In the genomic region with DNA sequence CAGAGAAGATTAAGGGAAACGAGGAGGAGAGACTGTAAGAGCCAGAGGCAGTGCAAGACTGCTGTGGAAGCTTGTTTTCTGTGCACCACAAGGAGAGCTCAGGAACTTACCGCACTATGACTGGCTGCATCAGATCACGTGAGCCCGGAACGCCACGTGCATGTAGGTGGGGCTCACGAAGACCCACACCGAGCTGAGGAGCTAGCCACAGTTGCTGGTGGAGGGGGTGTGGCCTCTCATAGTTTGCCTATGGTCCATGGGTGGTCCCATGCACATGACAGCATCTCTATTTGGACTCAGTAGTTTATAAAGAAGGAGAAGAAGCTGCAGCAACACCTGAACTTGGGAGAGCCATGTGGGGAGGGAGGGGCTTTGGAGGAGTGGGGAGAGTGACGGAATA, we compare ENCODE assay signal across 20 mouse cellular contexts.
DNase-seq lines count a peak whose midpoint lies in the region; ATAC-seq and TF ChIP-seq lines count a peak whose summit lies in the region.
"Had no signal": no experiment of that assay in that cellular context is flagged by ENCODE, and none has a peak within 500 bp of the region (broad histone marks: within the 10 kb centered on the region; RNA-seq: fewer than 3 reads in every experiment).

No protein-coding gene starts in this region.

- H3K9ac ChIP-seq in heart, embryonic 11.5 days (ENCODE audit: low read depth, low read length), result no peak overlapping the region
- no peak overlapping the region for H3K9ac ChIP-seq in midbrain, embryonic 13.5 days (replicated peaks)
- H3K9ac ChIP-seq in intestine, postnatal 0 days (ENCODE audit: low read depth, low read length), result no peak overlapping the region
- no peak overlapping the region for H3K9ac ChIP-seq in stomach, embryonic 15.5 days
- H3K9ac ChIP-seq: heart, embryonic 13.5 days; limb, embryonic 13.5 days; liver, embryonic 15.5 days had no signal

- H3K4me1 ChIP-seq in heart, embryonic 11.5 days (ENCODE audit: control insufficient read depth, insufficient read depth, low read length), result no peaks in the 10 kb centered on the region
- peaks cover 21% of the 10 kb centered on the region for H3K4me1 ChIP-seq in midbrain, embryonic 13.5 days (replicated peaks)
- peaks cover 33% of the 10 kb centered on the region for H3K4me1 ChIP-seq in midbrain, embryonic 10.5 days
- H3K4me1 ChIP-seq in intestine, postnatal 0 days (replicated peaks; ENCODE audit: control insufficient read depth, insufficient read depth, low read length), result no peaks in the 10 kb centered on the region
- peaks cover 6% of the 10 kb centered on the region for H3K4me1 ChIP-seq in stomach, embryonic 15.5 days
- H3K4me1 ChIP-seq: liver, embryonic 15.5 days had no signal

- no peaks in the 10 kb centered on the region for H3K36me3 ChIP-seq in heart, embryonic 11.5 days (ENCODE audit: control insufficient read depth, insufficient read depth, low read length)
- no peaks in the 10 kb centered on the region for H3K36me3 ChIP-seq in midbrain, embryonic 13.5 days
- H3K36me3 ChIP-seq in midbrain, embryonic 10.5 days, result no peaks in the 10 kb centered on the region
- H3K36me3 ChIP-seq in intestine, postnatal 0 days (ENCODE audit: control insufficient read depth, insufficient read depth), result no peaks in the 10 kb centered on the region
- no peaks in the 10 kb centered on the region for H3K36me3 ChIP-seq in stomach, embryonic 15.5 days
- H3K36me3 ChIP-seq: heart, embryonic 13.5 days; limb, embryonic 13.5 days; liver, embryonic 15.5 days had no signal

- DNase-seq in heart, adult 11 months, result peak; percentile 61
- DNase-seq in midbrain, embryonic 10.5 days (ENCODE audit: low spot score), result no peak
- DNase-seq in cerebellum, postnatal 4 days (ENCODE audit: low spot score in 2 of 2), result no peak
- no peak for DNase-seq in thymus, postnatal 10 days (ENCODE audit: low spot score in 2 of 2)
- DNase-seq: adrenal gland, adult 8-10 months; cerebellum, adult 11-12 months; heart, postnatal 4 days; kidney, adult 2 months; kidney, postnatal 25 days; layer of hippocampus, adult 9-11 months; spleen, adult 18-20 months had no signal

- H3K4me3 ChIP-seq in heart, embryonic 11.5 days (ENCODE audit: low read depth, low read length), result no peak overlapping the region
- H3K4me3 ChIP-seq in midbrain, embryonic 13.5 days (replicated peaks), result no peak overlapping the region
- H3K4me3 ChIP-seq in midbrain, embryonic 10.5 days, result no peak overlapping the region
- peak overlapping the region; percentile 21; the same call in 1 of the 2 replicates for H3K4me3 ChIP-seq in intestine, postnatal 0 days (ENCODE audit: low read depth, low read length)
- H3K4me3 ChIP-seq in stomach, embryonic 15.5 days (replicated peaks), result peak overlapping the region; percentile 21; the same call in 1 of the 2 replicates
- H3K4me3 ChIP-seq: erythroblast, embryonic 14.5 days; limb, embryonic 13.5 days; liver, embryonic 15.5 days had no signal

- no peak for TF ChIP-seq CTCF in intestine, postnatal 0 days (IDR thresholded peaks at IDR 0.05; ENCODE audit: low read depth)

- no peaks in the 10 kb centered on the region for H3K27me3 ChIP-seq in heart, embryonic 11.5 days (ENCODE audit: control insufficient read depth, insufficient read depth, low read length)
- H3K27me3 ChIP-seq in midbrain, embryonic 13.5 days, result no peaks in the 10 kb centered on the region
- H3K27me3 ChIP-seq in midbrain, embryonic 10.5 days (ENCODE audit: low read depth, poor library complexity, severe bottlenecking), result no peaks in the 10 kb centered on the region
- no peaks in the 10 kb centered on the region for H3K27me3 ChIP-seq in intestine, postnatal 0 days (replicated peaks; ENCODE audit: control insufficient read depth, insufficient read depth, low read length)
- no peaks in the 10 kb centered on the region for H3K27me3 ChIP-seq in stomach, embryonic 15.5 days (replicated peaks)
- H3K27me3 ChIP-seq: heart, embryonic 13.5 days; limb, embryonic 13.5 days; liver, embryonic 15.5 days had no signal

- H3K27ac ChIP-seq in heart, embryonic 11.5 days (ENCODE audit: low read depth, low read length), result no peak overlapping the region
- H3K27ac ChIP-seq in midbrain, embryonic 13.5 days, result no peak overlapping the region
- H3K27ac ChIP-seq in midbrain, embryonic 10.5 days (replicated peaks), result no peak overlapping the region
- H3K27ac ChIP-seq in intestine, postnatal 0 days (ENCODE audit: low read depth, low read length), result no peak overlapping the region
- peak overlapping the region; percentile 58; the same call in 1 of the 2 replicates for H3K27ac ChIP-seq in stomach, embryonic 15.5 days
- H3K27ac ChIP-seq: heart, embryonic 13.5 days; limb, embryonic 13.5 days; liver, embryonic 15.5 days had no signal

- 72% methylated on average over 9 of the region's 9 CpGs for WGBS in heart, embryonic 11.5 days (ENCODE audit: insufficient replicate concordance)
- 83% methylated on average over 9 of the region's 9 CpGs for WGBS in midbrain, embryonic 13.5 days
- WGBS in midbrain, embryonic 10.5 days, result 83% methylated on average over 9 of the region's 9 CpGs
- 54% methylated on average over 9 of the region's 9 CpGs for WGBS in intestine, postnatal 0 days
- 63% methylated on average over 9 of the region's 9 CpGs for WGBS in stomach, embryonic 15.5 days

- no peaks in the 10 kb centered on the region for H3K9me3 ChIP-seq in heart, embryonic 11.5 days (replicated peaks; ENCODE audit: control insufficient read depth, low read length)
- no peaks in the 10 kb centered on the region for H3K9me3 ChIP-seq in midbrain, embryonic 13.5 days
- no peaks in the 10 kb centered on the region for H3K9me3 ChIP-seq in midbrain, embryonic 10.5 days (replicated peaks)
- H3K9me3 ChIP-seq in intestine, postnatal 0 days (ENCODE audit: control insufficient read depth), result no peaks in the 10 kb centered on the region
- no peaks in the 10 kb centered on the region for H3K9me3 ChIP-seq in stomach, embryonic 15.5 days
- H3K9me3 ChIP-seq: heart, embryonic 13.5 days; limb, embryonic 13.5 days; liver, embryonic 15.5 days had no signal

- H3K4me2 ChIP-seq in heart, embryonic 11.5 days, result no peak overlapping the region
- H3K4me2 ChIP-seq in midbrain, embryonic 13.5 days (replicated peaks), result no peak overlapping the region
- H3K4me2 ChIP-seq in intestine, postnatal 0 days (replicated peaks; ENCODE audit: low read depth), result peak overlapping the region; percentile 55
- H3K4me2 ChIP-seq in stomach, embryonic 15.5 days, result peak overlapping the region; percentile 40
- H3K4me2 ChIP-seq: liver, embryonic 15.5 days had no signal

- ATAC-seq in heart, embryonic 11.5 days (replicated peaks; ENCODE audit: insufficient number of reproducible peaks, low FRiP score, low TSS enrichment), result no peak
- ATAC-seq in midbrain, embryonic 13.5 days, result 0 out of 2 replicates have a peak, but pooled peaks have one; percentile 37
- peak; percentile 80 for ATAC-seq in intestine, postnatal 0 days
- peak; percentile 70 for ATAC-seq in stomach, embryonic 15.5 days (ENCODE audit: insufficient read depth, low FRiP score, low read depth)
- ATAC-seq: forebrain, embryonic 14.5 days had no signal

Comparison
In these comparisons a context has a peak if more than half of its experiments do, and no peak if none do; other contexts are left out.
1. H3K4me2 ChIP-seq: peak in intestine, postnatal 0 days (single experiment) and stomach, embryonic 15.5 days (single experiment); none in heart, embryonic 11.5 days (single experiment) and midbrain, embryonic 13.5 days (single experiment).
2. H3K4me3 ChIP-seq: peak in intestine, postnatal 0 days (single experiment) and stomach, embryonic 15.5 days (single experiment); none in heart, embryonic 11.5 days (single experiment), midbrain, embryonic 13.5 days (single experiment) and midbrain, embryonic 10.5 days (single experiment).